Mouse (Mus musculus) liver, embryonic 14.5 days (tissue): ENCODE data around the gene Itpr1. TPM values are rescaled to one million over a fixed set of nuclear protein-coding genes. Genes with fewer than 3 reads are reported as not detected.

Experiments
- ATAC-seq: fragments of 200-750 bp; cut with Nextera tagmentation; 2 replicates; pipeline ENCODE4 v1.8.0; 2017; ENCODE audit warnings: moderate number of reproducible peaks, mild to moderate bottlenecking, moderate library complexity; ENCODE audit not compliant: insufficient read depth
- DNase-seq, 3 experiments: peaks; one replicate each; pipeline ENCODE4 v3.0.0-alpha.2; 2012 to 2013; ENCODE audit warnings: low read depth in 3 of 3, low spot score in 3 of 3
- H3K27ac ChIP-seq: fragments of 300-500 bp; sonication (generic); 2 replicates; pipeline ENCODE4 v1.5.1; 2014; ENCODE audit warnings: moderate library complexity, mild to moderate bottlenecking, control low read depth, inconsistent platforms
- H3K27me3 ChIP-seq: fragments of 300-500 bp; sonication (generic); 2 replicates; pipeline ENCODE4 v1.6.1; 2014; ENCODE audit warnings: mild to moderate bottlenecking, low read length, moderate library complexity; ENCODE audit not compliant: control insufficient read depth, insufficient read depth
- H3K36me3 ChIP-seq: fragments of 300-500 bp; sonication (generic); replicated peaks from 2 replicates; pipeline ENCODE4 v1.6.1; 2014; ENCODE audit warnings: low read depth; ENCODE audit not compliant: control insufficient read depth, insufficient read depth
- H3K4me1 ChIP-seq, 2 experiments: fragments of 200-500 bp in 1 of 2; fragments of 300-500 bp in 1 of 2; sonication (generic) in 1 of 2; replicated peaks; 2 replicates each; pipeline ENCODE4 v1.6.1; 2012 to 2014; ENCODE audit warnings: antibody characterized with exemption in 1 of 2, inconsistent platforms in 1 of 2, low read length in 1 of 2; ENCODE audit not compliant: control insufficient read depth in 2 of 2, insufficient read depth in 2 of 2
- H3K4me2 ChIP-seq: fragments of 300-500 bp; sonication (generic); 2 replicates; pipeline ENCODE4 v1.6.1; 2014; ENCODE audit warnings: low read depth, mild to moderate bottlenecking, control low read depth, moderate library complexity
- H3K4me3 ChIP-seq, 2 experiments: fragments of 200-500 bp in 1 of 2; fragments of 300-500 bp in 1 of 2; sonication (generic) in 1 of 2; 2 replicates each; pipeline ENCODE4 v1.5.1; 2012 to 2014; ENCODE audit warnings: low read depth in 2 of 2, low read length in 2 of 2, mild to moderate bottlenecking in 2 of 2, control low read depth in 1 of 2, inconsistent platforms in 1 of 2, moderate library complexity in 1 of 2; ENCODE audit not compliant: insufficient read depth in 1 of 2
- H3K9ac ChIP-seq: fragments of 300-500 bp; sonication (generic); replicated peaks from 2 replicates; pipeline ENCODE4 v1.6.1; 2014; ENCODE audit warnings: mild to moderate bottlenecking, control low read depth, moderate library complexity
- H3K9me3 ChIP-seq: fragments of 300-500 bp; sonication (generic); 2 replicates; pipeline ENCODE4 v1.6.1; 2016; ENCODE audit warnings: low read length, mixed read lengths; ENCODE audit not compliant: control insufficient read depth
- CTCF ChIP-seq: IDR thresholded peaks from 2 replicates; pipeline ENCODE4 v1.5.1; 2016; ENCODE audit warnings: antibody characterized with exemption, low read depth, control low read depth
- EP300 ChIP-seq: IDR thresholded peaks from 2 replicates; pipeline ENCODE4 v1.6.1; 2016; ENCODE audit warnings: antibody characterized with exemption, low read depth
- WGBS: fragments of 180-500 bp; shearing (Covaris S2); extraction: QIAGEN DNeasy Blood & Tissue Kit; methylation state at CpG from one replicate; pipeline ENCODE4 v1.1.7; 2014; ENCODE audit not compliant: insufficient replicate concordance; 5-methylcytosine and 5-hydroxymethylcytosine counted together
- polyA plus RNA-seq, 2 experiments: library from polyadenylated mRNA; depleted of rRNA in 1 of 2; stranded (reverse) in 1 of 2; unstranded in 1 of 2; fragments of >200 nt; fragmentation: Nextera tagmentation in 1 of 2; extraction: Ambion mirVana in 1 of 2; gene quantifications; 2 replicates each; pipeline versions ENCODE4 v1.2.1 to v1.2.3; 2012 to 2014

The Itpr1 gene
- polyA plus RNA-seq, 2 experiments: 1.6 to 3.1 TPM

DNA sequence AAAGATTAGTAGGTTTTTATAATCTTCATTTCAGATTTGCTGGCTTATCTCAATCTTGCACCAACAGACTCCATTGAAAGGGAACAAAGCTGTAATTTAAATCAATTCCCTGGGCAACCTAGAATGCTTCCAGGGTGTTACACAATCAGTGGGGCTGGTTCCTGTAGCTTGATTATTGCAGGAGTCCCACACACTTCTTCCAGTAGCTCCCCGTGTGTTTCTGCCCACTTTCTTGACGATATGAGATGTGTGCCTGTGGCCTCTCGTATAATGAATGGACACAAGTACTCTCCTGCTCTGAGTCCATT, 37.0 kb downstream of the Itpr1 start:
- Histone ChIP-seq H3K9me3 (no peaks in the 10 kb centered on the region), H3K27ac (no peak overlapping the region), H3K9ac (no peak overlapping the region), H3K27me3 (no peaks in the 10 kb centered on the region), H3K4me2 (no peak overlapping the region), H3K36me3 (no peaks in the 10 kb centered on the region), H3K4me3 (no peak overlapping the region), H3K4me1 (peaks cover 3 to 16% of the 10 kb centered on the region in 2 experiments; a peak in 2 of 4 replicates)
- DNase-seq (no peak), ATAC-seq (no peak)
- TF ChIP-seq EP300 (no peak), CTCF (no peak)
- 75% methylated on average over 3 of the region's 3 CpGs for WGBS

DNA sequence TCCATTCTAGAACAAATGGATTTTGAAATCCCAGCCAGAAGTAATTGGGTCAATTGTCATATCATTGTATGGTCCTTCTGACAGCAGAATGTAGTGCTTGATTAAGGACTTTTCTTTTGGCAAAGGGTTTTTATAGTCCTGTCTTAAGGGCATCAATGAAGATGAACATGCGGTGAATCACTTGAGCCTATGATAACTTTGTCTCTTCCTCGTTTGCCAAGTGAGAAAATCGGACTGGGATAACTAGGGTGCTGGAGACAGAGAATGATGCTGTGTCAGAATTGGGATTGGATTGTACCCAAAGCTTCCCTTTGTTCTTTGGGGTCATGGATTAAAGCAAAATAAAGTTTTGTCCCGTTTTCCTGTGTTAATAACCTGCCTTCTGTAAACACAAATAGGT, 37.5 kb downstream of the Itpr1 start:
- H3K9ac ChIP-seq: no peak overlapping the region
- H3K36me3 ChIP-seq: no peaks in the 10 kb centered on the region
- H3K27me3 ChIP-seq: no peaks in the 10 kb centered on the region
- no peak for TF ChIP-seq CTCF
- no peak for TF ChIP-seq EP300
- DNase-seq: no peak
- H3K27ac ChIP-seq: no peak overlapping the region
- H3K4me2 ChIP-seq: no peak overlapping the region
- H3K4me3 ChIP-seq: no peak overlapping the region
- 71% methylated on average over 4 of the region's 4 CpGs for WGBS
- no peak for ATAC-seq
- H3K4me1 ChIP-seq: peaks cover 3 to 16% of the 10 kb centered on the region in 2 experiments; a peak in 2 of 4 replicates
- no peaks in the 10 kb centered on the region for H3K9me3 ChIP-seq

DNA sequence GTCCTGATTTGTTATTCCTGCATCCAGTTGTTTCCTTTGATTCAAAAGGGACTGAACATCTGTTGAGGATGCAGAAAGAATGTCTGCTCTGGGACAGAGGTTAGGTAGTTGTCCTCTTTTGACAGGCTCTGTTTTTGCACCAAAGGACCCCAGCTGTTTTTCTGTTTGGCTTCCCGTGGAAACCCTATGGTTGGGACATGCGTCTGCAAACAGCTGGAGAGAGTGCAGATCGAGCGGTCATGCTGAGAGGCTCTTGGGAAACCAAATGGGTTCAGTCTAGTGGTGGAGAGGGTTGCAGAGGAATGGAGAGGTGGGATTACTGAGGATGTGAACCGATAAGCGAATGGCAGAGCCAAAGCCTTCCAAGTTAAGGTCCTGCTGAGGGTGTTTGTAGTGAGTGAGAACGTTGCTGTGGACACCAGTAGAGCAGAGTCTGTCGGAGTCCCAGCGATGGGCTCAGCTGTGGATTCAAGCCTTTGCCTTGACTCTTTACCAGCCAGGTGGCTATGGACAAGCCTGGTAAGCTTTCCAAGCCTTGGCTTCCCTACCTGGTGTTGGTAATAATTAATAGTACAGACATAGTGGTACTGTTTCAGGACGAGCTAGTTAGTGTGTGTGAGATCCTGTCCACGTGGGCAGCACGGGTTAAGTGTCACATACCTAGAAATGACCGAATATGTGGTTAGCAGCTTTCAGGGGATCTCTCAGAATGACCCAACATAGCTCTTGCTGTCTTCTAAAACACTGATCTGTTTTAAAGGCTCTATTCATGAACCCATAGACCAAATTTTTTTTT, 39.9 kb downstream of the Itpr1 start:
- Histone ChIP-seq H3K4me3 (no peak overlapping the region), H3K4me1 (peaks cover 3 to 14% of the 10 kb centered on the region in 2 experiments; a peak in 2 of 4 replicates), H3K27me3 (no peaks in the 10 kb centered on the region), H3K9me3 (no peaks in the 10 kb centered on the region), H3K9ac (no peak overlapping the region), H3K36me3 (no peaks in the 10 kb centered on the region), H3K27ac (no peak overlapping the region), H3K4me2 (no peak overlapping the region)
- no peak for ATAC-seq
- TF ChIP-seq EP300: no peak
- no peak for TF ChIP-seq CTCF
- no peak for DNase-seq
- WGBS: 74% methylated on average over 13 of the region's 13 CpGs

DNA sequence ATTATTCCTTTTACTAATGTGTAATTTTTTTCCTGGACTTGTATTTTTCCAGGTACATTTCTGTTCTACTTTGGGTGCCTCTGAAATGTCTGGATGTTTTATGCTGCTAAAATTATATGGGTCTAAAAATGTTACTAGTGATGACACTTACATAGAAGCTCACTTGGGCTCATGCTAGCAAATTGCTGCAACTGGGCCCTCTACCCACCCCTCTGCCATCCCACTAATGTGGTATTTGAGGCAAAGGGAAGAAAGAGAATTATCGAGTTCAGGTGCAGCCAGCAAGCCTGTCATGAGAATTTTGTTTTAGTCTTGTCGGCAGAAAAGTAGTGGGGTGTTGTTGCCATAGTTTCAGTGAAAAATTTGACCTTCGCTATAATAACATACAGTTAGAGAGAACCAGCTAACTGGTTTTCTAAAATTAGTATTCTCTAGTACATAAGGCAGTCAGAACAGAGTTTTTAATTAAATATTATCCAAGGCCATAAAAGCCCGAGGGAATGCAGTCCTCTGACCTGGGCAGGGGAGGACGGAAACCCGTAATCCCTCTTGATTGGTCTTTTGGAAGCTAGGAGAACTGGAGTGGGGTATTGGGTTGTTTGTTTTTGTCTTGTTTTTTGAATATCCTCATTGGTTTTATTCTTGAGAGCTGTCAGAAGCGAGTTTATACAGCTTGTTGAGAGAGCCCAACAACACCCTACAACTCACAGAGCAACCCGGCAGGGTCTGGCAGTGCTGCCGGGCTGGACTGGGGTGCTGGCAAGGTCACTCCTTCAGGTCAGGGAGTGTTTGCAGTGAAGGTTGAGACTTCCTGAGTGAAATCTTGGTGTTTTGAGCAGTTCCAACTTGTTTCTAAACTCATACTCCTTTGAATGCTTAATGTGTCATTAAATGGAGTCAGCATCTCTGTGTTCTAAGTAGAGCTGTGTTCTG, 41.5 kb downstream of the Itpr1 start:
- H3K27ac ChIP-seq: no peak overlapping the region
- ATAC-seq: no peak
- H3K4me2 ChIP-seq: no peak overlapping the region
- DNase-seq: no peak
- H3K9ac ChIP-seq: no peak overlapping the region
- WGBS: 64% methylated on average over 9 of the region's 9 CpGs
- peaks cover 0 to 6% of the 10 kb centered on the region in 2 experiments; a peak in 2 of 4 replicates for H3K4me1 ChIP-seq
- TF ChIP-seq CTCF (no peak), EP300 (no peak)
- H3K36me3 ChIP-seq: no peaks in the 10 kb centered on the region
- H3K27me3 ChIP-seq: no peaks in the 10 kb centered on the region
- H3K4me3 ChIP-seq: no peak overlapping the region
- no peaks in the 10 kb centered on the region for H3K9me3 ChIP-seq

DNA sequence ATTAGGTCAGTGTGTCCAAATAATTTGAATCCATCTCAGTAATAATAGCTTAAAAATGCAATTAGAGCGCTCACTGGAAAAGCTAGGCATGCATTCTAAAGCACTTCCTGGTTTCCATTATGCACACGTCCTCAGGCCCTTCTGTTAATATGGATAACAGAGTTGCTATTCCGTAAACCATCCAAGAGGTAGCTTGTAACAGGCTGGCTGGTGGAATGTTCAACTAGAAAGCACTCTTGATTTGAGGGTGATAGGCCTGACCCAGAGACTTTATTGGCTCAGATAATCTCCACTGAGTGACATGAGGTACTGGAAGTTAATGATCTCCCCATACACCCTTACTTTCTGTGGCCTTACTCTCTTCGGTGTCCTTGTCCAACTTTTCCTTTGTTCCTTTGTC, 43.0 kb downstream of the Itpr1 start:
- no peak overlapping the region for H3K9ac ChIP-seq
- ATAC-seq (no peak), DNase-seq (no peak)
- H3K9me3 ChIP-seq: no peaks in the 10 kb centered on the region
- no peak overlapping the region for H3K27ac ChIP-seq
- H3K4me2 ChIP-seq: no peak overlapping the region
- TF ChIP-seq CTCF (no peak), EP300 (no peak)
- no peaks in the 10 kb centered on the region for H3K27me3 ChIP-seq
- no peaks in the 10 kb centered on the region for H3K36me3 ChIP-seq
- 60% methylated on average over 4 of the region's 4 CpGs for WGBS
- H3K4me3 ChIP-seq: no peak overlapping the region
- H3K4me1 ChIP-seq: peaks cover 4 to 14% of the 10 kb centered on the region in 2 experiments; a peak in 3 of 4 replicates
